Mouse (Mus musculus): ENCODE measurements around the gene Ascl3. TPM values are rescaled to one million over a fixed set of nuclear protein-coding genes. Genes with fewer than 3 reads are reported as not detected.

Gene Ascl3
- polyA plus RNA-seq, 1 experiment from 2014 or later, result not detected

DNA sequence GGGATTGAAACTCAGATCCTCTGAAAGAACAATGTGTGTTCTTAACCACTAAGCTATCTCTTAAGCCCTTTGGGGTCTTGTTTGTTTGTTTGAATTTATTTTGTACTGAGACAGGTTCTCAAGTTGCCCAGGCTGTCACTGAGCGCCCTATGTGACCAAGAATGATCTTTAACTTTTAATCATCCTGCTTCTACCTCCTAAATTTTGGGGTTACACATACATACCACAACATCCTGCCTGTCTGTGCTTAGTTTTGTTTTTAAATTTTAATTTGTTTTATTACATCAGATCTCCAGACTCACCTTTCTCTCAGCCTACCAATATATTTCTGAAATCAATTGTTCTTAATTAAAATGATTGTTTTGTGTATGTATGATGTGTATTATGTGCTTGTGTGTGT is 9.5 kb upstream of the Ascl3 start:
- no peaks in the 10 kb centered on the region for H3K27me3 ChIP-seq
- no peak overlapping the region for H3K4me2 ChIP-seq (replicated peaks)
- no peak for ATAC-seq (ENCODE audit: low FRiP score)
- no peak overlapping the region for H3K27ac ChIP-seq
- no peaks in the 10 kb centered on the region for H3K4me1 ChIP-seq
- H3K9ac ChIP-seq, result no peak overlapping the region
- peaks cover 59% of the 10 kb centered on the region for H3K36me3 ChIP-seq
- no peaks in the 10 kb centered on the region for H3K9me3 ChIP-seq (replicated peaks)
- WGBS, result 94% methylated on average over 1 of the region's 1 CpGs
- H3K4me3 ChIP-seq, result no peak overlapping the region

DNA sequence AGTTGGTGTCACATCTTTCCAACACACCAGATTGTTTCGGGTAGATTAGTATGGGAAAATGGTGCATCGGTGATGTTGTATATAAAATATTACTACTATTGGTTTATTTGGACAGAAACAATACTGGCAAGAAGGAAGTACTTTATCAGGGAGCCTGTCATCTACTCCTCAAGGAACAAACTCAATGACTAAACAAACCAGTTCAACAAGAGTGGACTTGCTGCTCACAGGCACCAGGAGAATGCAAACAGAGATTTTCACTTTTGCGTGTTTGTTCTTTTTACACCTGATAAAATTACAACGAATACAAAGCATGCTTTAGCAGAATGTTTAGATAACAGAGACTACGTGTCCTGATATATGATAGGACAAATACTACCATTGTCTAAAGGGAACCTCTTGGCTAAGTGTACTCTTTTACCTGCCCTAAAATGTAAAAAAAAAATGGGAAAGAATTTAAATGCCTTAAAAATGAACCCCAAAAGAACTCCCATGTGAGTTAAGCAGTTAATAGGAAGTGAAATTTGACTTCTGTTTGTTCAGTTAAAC is 8.4 kb upstream of the Ascl3 start:
- Histone ChIP-seq H3K9ac (no peak overlapping the region), H3K36me3 (peaks cover 61% of the 10 kb centered on the region), H3K4me3 (no peak overlapping the region), H3K27me3 (no peaks in the 10 kb centered on the region), H3K4me2 (replicated peaks) (no peak overlapping the region), H3K27ac (no peak overlapping the region), H3K9me3 (replicated peaks) (no peaks in the 10 kb centered on the region), H3K4me1 (no peaks in the 10 kb centered on the region)
- ATAC-seq (ENCODE audit: low FRiP score), result no peak
- 93% methylated on average over 5 of the region's 5 CpGs for WGBS

DNA sequence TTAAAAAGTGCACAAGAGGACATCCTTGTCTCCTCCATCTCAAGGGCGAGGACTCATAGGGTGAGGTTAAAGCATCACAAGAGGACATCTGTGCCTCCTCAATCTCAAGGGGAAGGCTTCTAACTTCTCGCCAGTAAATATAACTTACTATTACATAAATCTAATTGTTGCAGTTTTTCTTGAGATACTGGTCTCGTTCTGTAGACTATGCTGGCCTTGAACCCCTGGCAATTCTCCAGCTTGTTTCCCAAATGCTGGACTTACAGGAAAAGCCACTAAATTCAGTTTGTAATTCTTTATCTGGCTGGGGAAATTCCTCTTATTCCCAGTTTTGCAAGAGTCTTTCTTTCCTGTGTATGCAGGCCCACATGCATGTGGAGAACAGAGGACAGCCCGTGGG is 3.3 kb upstream of the Ascl3 start:
- H3K4me2 ChIP-seq (replicated peaks), result no peak overlapping the region
- ATAC-seq (ENCODE audit: low FRiP score), result no peak
- 91% methylated on average over 4 of the region's 4 CpGs for WGBS
- H3K9me3 ChIP-seq (replicated peaks), result no peaks in the 10 kb centered on the region
- H3K4me3 ChIP-seq, result no peak overlapping the region
- H3K27ac ChIP-seq, result no peak overlapping the region
- peaks cover 3% of the 10 kb centered on the region; the same call in 1 of the 2 replicates for H3K4me1 ChIP-seq
- H3K27me3 ChIP-seq, result no peaks in the 10 kb centered on the region
- H3K9ac ChIP-seq, result no peak overlapping the region
- peaks cover 21% of the 10 kb centered on the region for H3K36me3 ChIP-seq

DNA sequence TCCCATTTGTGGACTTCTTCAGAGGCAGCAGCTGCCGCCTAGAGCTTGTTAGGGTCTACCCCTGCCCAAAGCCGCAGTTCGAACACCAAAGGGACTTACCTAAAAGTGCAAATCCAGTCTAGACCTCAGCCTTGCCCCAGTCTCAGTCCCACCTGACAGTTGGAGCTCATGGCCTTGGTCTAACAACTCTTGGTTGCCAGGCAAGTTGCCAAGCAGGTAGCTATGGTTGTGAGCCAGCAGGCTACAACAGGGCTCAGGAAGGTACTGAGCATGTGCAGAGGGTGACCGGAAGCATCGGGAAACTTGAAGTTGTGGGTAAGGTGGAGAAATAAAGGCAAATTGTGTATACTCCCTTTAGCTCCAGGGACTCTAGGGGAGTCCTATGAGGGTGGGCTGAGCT is 7.8 kb downstream of the Ascl3 start, which contains the start of gene BC051019:
Gene BC051019, minus strand, starts transcription at position 154 of the 400 bp plus-strand sequence.
- ATAC-seq (ENCODE audit: low FRiP score), result no peak
- H3K4me2 ChIP-seq (replicated peaks), result no peak within 1 kb of the TSS
- H3K4me3 ChIP-seq, result no peak within 1 kb of the TSS
- 94% methylated on average over 5 of the region's 5 CpGs for WGBS
- H3K9ac ChIP-seq, result no peak within 1 kb of the TSS
- H3K27ac ChIP-seq, result no peak within 1 kb of the TSS
- no peaks in the 10 kb centered on the region for H3K27me3 ChIP-seq
- H3K9me3 ChIP-seq (replicated peaks), result no peaks in the 10 kb centered on the region
- H3K4me1 ChIP-seq, result no peaks in the 10 kb centered on the region
- H3K36me3 ChIP-seq, result no peaks in the 10 kb centered on the region

DNA sequence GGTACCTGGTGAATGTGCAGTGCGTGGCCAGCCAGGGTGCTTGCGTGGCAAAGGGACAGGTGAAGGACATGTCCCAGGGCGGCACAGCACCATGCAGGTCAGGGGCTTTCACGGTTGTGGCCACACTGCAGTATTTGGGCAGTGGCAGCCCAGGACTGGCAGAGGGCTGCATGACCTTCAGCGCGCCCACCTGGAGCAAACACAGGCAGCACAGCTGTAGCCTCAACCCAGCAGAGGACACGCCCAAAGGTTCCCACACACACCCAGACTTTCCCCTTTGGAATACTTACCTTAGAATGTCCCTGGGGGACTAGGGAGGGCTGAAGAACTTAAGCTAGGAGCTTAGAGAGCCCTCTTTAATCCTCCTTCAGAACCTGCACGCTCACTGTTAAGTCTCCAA is 8.4 kb downstream of the Ascl3 start:
- Histone ChIP-seq H3K9ac (no peak overlapping the region), H3K36me3 (no peaks in the 10 kb centered on the region)
- no peak for ATAC-seq (ENCODE audit: low FRiP score)

DNA sequence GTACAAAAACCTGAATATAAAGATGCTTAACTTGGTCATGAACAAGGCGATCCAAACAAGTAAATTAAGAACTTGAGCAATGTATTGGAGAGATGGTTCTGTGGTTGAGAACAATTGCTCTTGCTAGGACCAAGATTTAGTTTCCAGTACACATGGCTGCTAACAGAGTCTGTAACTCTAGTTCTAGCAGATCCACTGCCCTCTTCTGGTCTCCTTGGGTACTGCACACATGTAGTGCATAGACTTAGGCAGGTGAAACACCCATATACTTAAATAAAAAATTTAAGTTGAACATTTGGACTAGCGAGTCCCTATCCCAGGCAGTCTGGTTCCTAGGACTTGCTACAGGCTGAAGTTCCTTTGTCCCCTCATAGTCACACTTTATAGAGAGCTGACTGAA is 8.9 kb downstream of the Ascl3 start:
- Histone ChIP-seq H3K4me3 (no peak overlapping the region), H3K4me1 (no peaks in the 10 kb centered on the region), H3K27me3 (no peaks in the 10 kb centered on the region), H3K27ac (no peak overlapping the region), H3K9ac (no peak overlapping the region), H3K9me3 (replicated peaks) (no peaks in the 10 kb centered on the region), H3K36me3 (no peaks in the 10 kb centered on the region), H3K4me2 (replicated peaks) (no peak overlapping the region)
- ATAC-seq (ENCODE audit: low FRiP score), result no peak
- WGBS, result 100% methylated on average over 2 of the region's 2 CpGs

More for the DNA sequence above, 8.4 kb downstream of the Ascl3 start:
- Histone ChIP-seq H3K4me2 (replicated peaks) (no peak overlapping the region), H3K9me3 (replicated peaks) (no peaks in the 10 kb centered on the region), H3K4me1 (no peaks in the 10 kb centered on the region), H3K27me3 (no peaks in the 10 kb centered on the region), H3K27ac (no peak overlapping the region), H3K4me3 (no peak overlapping the region)
- WGBS, result 96% methylated on average over 8 of the region's 8 CpGs

DNA sequence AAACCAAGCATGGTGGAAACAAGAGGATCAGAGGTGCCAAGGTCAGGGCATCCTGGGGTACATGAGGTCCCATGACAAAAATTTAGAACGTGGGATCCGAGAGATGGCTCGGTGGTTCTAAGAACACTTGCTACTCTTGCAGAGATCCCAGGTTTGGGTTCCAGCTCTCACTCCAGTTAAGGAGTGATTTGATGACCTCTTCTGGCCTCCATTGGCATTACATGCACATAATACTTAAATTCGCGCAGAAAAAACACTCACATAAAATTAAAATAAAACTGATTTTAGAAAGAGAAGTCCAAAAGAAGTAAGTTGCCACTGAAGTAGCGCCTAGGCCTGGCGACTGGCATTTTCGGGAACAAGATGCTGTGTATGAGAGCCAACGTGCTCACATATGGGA is 12.2 kb downstream of the Ascl3 start:
- H3K4me1 ChIP-seq, result no peaks in the 10 kb centered on the region

DNA sequence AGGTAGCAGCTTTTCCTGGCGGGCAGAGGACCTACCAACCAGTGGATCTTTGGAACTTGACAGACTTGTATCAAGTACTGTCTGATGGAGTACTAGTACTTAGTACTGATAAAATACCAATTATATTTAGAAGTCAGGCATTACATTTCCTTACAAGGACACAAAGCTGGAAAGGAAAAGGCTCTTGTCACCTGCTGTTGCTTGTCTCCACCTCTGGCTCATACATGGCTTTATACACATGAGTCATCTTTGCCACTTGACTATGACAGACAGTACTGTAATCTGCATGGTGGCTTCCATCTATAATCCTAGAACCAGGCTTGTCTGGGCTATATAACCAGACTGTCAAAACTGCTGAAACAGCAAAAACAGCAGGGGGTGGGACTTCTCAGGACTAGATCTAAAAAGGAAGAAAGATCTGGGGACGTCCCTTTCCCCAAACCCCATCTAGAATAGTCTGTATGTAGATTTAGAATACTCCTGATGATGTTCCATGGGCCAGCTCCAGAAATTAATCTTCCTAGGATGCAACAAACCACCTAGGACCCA is 18.0 kb downstream of the Ascl3 start:
- H3K4me2 ChIP-seq (replicated peaks), result no peak overlapping the region
- no peak overlapping the region for H3K4me3 ChIP-seq
- H3K9ac ChIP-seq, result no peak overlapping the region
- H3K36me3 ChIP-seq, result peaks cover 29% of the 10 kb centered on the region
- H3K27ac ChIP-seq, result no peak overlapping the region
- no peaks in the 10 kb centered on the region for H3K9me3 ChIP-seq (replicated peaks)
- no peaks in the 10 kb centered on the region for H3K4me1 ChIP-seq
- no peaks in the 10 kb centered on the region for H3K27me3 ChIP-seq
- WGBS, result 90% methylated on average over 2 of the region's 2 CpGs
- ATAC-seq (ENCODE audit: low FRiP score), result no peak

More for the DNA sequence above, 12.2 kb downstream of the Ascl3 start:
- Histone ChIP-seq H3K36me3 (no peaks in the 10 kb centered on the region), H3K9ac (no peak overlapping the region), H3K4me2 (replicated peaks) (no peak overlapping the region), H3K27ac (no peak overlapping the region), H3K27me3 (no peaks in the 10 kb centered on the region), H3K4me3 (no peak overlapping the region), H3K9me3 (replicated peaks) (no peaks in the 10 kb centered on the region)
- 60% methylated on average over 9 of the region's 9 CpGs for WGBS
- ATAC-seq (ENCODE audit: low FRiP score), result no peak

DNA sequence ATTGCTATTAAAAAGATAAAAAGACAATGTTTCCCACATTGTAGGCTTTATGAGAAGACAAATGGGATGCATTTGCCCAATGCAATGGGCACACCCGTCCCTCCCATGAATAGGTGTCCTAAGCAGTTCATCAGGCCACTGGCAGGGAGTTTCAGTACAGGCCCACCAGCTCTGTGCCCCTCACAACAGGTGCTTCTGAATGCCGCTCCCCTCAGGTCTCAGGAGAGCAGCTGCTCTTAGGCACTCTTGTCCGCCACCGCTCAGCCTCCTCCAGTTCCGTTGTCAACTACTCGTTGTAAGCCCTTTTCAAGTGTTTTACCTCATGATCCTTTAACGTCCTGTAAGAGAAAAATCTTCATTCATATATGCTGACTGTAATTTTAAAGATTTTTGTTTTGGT is 19.3 kb downstream of the Ascl3 start:
- ATAC-seq (ENCODE audit: low FRiP score), result no peak
- Histone ChIP-seq H3K36me3 (peaks cover 29% of the 10 kb centered on the region), H3K9me3 (replicated peaks) (no peaks in the 10 kb centered on the region), H3K4me3 (no peak overlapping the region), H3K9ac (no peak overlapping the region), H3K27ac (no peak overlapping the region), H3K4me1 (no peaks in the 10 kb centered on the region), H3K27me3 (no peaks in the 10 kb centered on the region), H3K4me2 (replicated peaks) (no peak overlapping the region)
- WGBS, result 89% methylated on average over 7 of the region's 7 CpGs

DNA sequence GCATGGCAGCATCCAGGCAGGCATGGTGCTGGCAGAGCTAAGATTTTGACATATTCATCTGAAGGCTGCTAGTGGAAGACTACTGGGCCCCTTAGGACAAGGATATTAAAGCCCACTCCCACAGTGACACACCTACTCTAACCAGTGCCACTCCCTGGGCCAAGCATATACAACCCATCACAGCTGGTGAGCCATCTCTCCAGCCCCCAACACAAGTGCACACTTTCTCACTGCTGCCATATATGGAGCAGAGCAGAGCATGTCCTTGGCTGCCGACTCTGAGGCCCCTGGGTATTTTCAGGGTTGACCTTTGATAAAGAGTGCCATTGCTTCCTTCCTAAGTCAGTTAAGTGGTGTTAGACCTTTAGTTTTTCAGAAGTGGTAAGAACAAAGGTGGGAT is 21.5 kb downstream of the Ascl3 start:
- no peak for ATAC-seq (ENCODE audit: low FRiP score)
- H3K4me1 ChIP-seq, result no peaks in the 10 kb centered on the region
- no peaks in the 10 kb centered on the region for H3K27me3 ChIP-seq
- peaks cover 29% of the 10 kb centered on the region for H3K36me3 ChIP-seq
- H3K9ac ChIP-seq, result no peak overlapping the region
- H3K9me3 ChIP-seq (replicated peaks), result no peaks in the 10 kb centered on the region
- no peak overlapping the region for H3K4me3 ChIP-seq
- H3K4me2 ChIP-seq (replicated peaks), result no peak overlapping the region
- no peak overlapping the region for H3K27ac ChIP-seq
- WGBS, result 76% methylated on average over 1 of the region's 1 CpGs

DNA sequence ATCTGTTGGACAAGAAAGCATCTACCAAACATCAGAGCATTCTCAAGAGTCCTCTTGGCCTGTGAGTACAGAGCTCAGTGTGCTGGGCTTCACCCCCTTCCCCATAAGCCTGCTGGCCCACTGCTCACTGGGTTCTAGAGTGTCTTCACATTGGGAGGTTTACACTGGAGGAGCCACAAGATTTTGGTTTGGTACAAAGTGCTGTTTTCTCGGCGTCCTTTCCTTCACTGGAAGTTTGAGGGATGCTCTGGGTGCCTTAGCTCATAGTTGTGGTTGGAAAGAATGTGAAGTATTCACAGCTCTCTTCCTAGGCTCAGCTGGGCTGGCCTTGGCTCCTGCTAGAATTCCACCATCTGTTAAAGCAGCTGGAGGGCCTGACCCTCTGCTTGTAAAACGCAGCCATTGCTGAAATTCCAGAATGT is 22.6 kb downstream of the Ascl3 start:
- WGBS, result 65% methylated on average over 3 of the region's 3 CpGs
- H3K27me3 ChIP-seq, result no peaks in the 10 kb centered on the region
- H3K9me3 ChIP-seq (replicated peaks), result no peaks in the 10 kb centered on the region
- H3K4me2 ChIP-seq (replicated peaks), result no peak overlapping the region
- no peak overlapping the region for H3K4me3 ChIP-seq
- H3K27ac ChIP-seq, result no peak overlapping the region
- ATAC-seq (ENCODE audit: low FRiP score), result no peak
- H3K9ac ChIP-seq, result no peak overlapping the region
- peaks cover 29% of the 10 kb centered on the region for H3K36me3 ChIP-seq
- H3K4me1 ChIP-seq, result no peaks in the 10 kb centered on the region

DNA sequence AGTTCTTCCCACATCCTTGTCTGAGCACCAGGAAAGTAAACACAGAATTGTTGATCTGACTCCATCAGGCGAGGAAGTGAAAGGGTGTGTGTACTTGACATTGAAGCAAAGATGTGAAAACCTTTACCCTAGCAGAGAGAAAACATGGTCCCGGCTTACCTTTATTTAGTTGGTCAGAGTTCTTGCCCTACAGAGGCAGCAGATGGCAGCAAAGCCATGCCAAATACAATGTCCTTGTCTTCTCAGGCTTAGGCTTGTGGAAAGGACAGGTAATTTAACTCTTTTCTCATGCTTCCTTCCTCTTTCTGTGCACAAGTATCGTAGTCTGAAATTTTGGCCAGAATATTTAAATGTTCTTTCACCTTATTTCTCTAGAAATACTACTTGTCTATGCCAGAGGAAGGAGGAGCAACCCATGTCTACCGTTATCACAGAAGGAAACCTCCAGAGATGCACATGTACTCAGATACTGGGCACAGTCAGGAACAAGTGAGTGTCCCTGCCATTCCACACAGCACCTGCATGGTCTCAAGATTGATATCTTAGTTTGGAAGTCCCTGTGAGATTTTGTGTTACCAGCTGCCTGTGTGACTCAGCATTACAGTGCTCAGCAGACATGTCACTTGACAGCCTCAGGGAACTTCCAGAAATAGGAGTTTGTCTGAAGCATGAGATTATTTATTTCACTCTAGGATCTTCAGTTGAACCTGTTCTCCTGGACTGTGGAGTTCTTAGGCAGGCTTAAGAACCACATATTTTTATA is 24.3 kb downstream of the Ascl3 start:
- Histone ChIP-seq H3K27ac (no peak overlapping the region), H3K9ac (no peak overlapping the region), H3K4me1 (0 out of 2 replicates have a peak, but pooled peaks cover 2% of the 10 kb centered on the region), H3K4me3 (no peak overlapping the region), H3K27me3 (no peaks in the 10 kb centered on the region), H3K4me2 (replicated peaks) (no peak overlapping the region), H3K36me3 (peaks cover 18% of the 10 kb centered on the region), H3K9me3 (replicated peaks) (no peaks in the 10 kb centered on the region)
- ATAC-seq (ENCODE audit: low FRiP score), result no peak
- WGBS, result 59% methylated on average over 4 of the region's 4 CpGs

DNA sequence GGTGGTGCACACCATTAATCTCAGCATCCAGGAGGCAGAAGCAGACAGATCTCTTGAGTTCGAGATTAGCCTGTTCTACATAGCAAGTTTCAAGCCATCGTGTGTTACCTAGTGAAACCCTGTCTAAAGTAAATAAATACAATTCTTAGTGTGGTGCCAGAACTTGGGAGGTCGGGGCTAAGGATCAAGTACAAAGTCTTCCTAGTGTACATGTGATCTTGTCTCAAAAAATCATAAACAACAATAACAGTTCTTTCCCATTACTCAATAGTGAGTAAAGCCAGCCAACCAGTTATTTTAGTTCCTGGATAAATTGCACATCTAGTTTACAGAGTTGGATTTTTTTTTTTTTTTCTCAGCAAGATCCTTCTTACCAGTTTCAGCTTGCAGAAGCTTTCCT is 27.1 kb downstream of the Ascl3 start:
- 59% methylated on average over 3 of the region's 3 CpGs for WGBS

More for the DNA sequence above, 27.1 kb downstream of the Ascl3 start:
- no peaks in the 10 kb centered on the region for H3K27me3 ChIP-seq
- peak overlapping the region; percentile 49 for H3K4me3 ChIP-seq
- no peaks in the 10 kb centered on the region for H3K9me3 ChIP-seq (replicated peaks)
- peaks cover 4% of the 10 kb centered on the region for H3K36me3 ChIP-seq
- H3K4me2 ChIP-seq (replicated peaks), result peak overlapping the region; percentile 60
- no peak overlapping the region for H3K27ac ChIP-seq
- ATAC-seq (ENCODE audit: low FRiP score), result no peak
- H3K9ac ChIP-seq, result no peak overlapping the region
- H3K4me1 ChIP-seq, result 0 out of 2 replicates have a peak, but pooled peaks cover 2% of the 10 kb centered on the region

Data from hindbrain, embryonic 12.5 days (tissue).